Mouse (Mus musculus) heart, adult 2 months (tissue): ENCODE data around the gene Ano1.

Source experiments
- CTCF ChIP-seq: fragments of 200-600 bp; IDR thresholded peaks from 2 replicates; pipeline ENCODE4 v1.8.1; 2022; ENCODE audit warnings: antibody characterized with exemption, mild to moderate bottlenecking, moderate library complexity
- POLR2A ChIP-seq: fragments of 200-500 bp; IDR thresholded peaks from 2 replicates; pipeline ENCODE4 v1.6.1; 2011; ENCODE audit warnings: mild to moderate bottlenecking, low read depth, low read length, control low read depth; ENCODE audit not compliant: insufficient read depth

DNA sequence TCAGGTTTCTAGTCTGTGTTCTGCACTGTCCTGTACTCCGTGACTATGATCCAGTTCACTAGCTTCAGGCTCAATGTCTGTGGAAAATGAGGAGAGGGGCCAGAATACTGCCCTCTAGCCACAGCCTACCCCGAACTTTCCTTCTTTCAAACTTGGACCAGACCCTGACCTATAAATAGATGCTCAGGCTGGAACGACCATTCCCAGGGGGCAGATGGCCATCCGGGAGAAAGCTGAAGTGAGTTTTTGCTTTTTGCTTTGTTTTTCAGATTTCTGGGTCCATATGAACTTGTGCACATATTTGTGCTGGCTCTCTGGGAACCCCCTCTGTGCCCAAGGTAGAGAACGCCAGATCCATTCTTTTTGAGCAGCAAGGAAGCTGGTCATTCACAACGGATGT is 116.9 kb downstream of the Ano1 start:
- no peak for TF ChIP-seq POLR2A
- peak; percentile 15; the same call in 1 of the 2 replicates for TF ChIP-seq CTCF
